Mouse (Mus musculus) natural killer cell, adult 2 months (primary cell): ENCODE results near the gene Arpp21.

Experiments used
- DNase-seq, 2 experiments: peaks; one replicate each; pipeline ENCODE4 v3.0.0; 2022; ENCODE audit warnings: low spot score in 2 of 2

Gene Arpp21

DNA sequence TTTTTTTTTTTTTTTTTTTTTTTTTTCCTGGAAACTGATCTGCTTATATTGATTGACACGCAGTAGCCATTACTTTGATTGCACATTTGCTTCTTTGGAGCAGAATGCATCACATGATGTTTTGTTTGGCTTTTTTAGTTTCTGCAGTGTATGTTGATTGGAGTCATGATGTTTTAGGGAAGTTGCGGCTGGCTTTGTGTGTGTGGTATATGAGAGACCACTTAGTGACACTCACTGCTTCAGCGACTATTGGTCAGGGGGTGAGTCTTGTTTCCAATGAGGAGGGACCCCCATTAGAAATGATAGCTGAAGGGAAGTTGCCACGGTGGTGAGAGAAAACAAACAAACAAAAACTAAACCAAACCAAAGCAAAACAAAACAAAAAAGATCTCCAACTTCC lies 55.7 kb downstream of the Arpp21 start:
- no peak for DNase-seq

DNA sequence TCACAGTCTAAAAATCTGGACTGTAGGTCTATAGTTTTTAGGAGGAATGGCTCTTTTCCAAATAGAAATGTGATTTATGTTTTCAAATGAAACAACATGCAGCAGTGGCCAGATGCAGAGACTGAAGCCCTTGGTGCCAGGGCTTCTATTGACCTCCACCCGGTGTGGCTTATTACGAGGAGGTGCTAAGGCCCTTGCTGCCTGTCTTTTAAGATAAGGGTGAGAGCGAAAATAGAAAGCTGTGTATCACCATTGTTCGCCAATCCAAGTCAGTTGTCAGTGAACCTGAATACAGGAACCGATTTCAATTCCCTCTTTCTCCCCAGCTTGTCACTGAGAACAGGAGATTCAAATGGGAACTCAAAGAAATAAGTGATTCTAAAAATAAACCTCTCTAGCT lies 57.3 kb downstream of the Arpp21 start:
- DNase-seq: no peak

DNA sequence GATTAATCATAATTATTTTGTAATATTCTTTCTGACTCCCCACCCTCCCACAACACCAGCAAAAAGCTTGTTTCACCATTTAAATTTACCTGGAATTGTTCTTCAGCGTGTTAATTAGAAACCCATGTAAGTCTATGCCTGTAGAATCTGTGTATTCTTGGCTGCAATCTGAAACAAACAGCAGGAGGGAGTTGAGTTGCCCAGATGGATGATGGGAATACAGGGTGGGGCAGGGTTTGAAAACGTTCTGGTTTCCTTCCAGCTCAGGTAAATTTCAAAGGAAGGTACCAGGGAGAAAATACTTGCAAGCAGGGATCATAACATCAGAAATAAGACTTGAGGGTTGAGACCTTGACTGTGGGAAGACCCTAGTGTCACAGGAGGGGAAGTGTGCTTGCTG lies 58.2 kb downstream of the Arpp21 start:
- DNase-seq: no peak

DNA sequence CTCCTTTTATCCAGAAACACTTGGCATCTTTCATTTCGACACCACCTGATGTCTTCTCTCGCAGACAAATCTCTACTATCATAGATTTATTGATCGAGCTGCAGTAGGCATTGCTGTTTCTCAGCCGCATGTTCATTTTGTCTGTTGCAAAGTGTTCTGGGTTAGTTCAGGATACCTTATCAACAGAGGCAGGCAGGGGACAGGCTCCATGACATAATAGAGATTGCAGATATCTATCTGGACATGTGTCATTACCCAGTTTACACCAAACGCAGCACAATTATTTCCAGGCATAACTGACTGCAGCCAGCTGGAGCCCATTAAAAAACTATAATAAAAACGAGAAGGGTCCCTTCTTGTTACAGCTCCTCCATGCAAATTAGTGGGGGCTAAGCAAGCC lies 59.4 kb downstream of the Arpp21 start:
- DNase-seq: no peak

DNA sequence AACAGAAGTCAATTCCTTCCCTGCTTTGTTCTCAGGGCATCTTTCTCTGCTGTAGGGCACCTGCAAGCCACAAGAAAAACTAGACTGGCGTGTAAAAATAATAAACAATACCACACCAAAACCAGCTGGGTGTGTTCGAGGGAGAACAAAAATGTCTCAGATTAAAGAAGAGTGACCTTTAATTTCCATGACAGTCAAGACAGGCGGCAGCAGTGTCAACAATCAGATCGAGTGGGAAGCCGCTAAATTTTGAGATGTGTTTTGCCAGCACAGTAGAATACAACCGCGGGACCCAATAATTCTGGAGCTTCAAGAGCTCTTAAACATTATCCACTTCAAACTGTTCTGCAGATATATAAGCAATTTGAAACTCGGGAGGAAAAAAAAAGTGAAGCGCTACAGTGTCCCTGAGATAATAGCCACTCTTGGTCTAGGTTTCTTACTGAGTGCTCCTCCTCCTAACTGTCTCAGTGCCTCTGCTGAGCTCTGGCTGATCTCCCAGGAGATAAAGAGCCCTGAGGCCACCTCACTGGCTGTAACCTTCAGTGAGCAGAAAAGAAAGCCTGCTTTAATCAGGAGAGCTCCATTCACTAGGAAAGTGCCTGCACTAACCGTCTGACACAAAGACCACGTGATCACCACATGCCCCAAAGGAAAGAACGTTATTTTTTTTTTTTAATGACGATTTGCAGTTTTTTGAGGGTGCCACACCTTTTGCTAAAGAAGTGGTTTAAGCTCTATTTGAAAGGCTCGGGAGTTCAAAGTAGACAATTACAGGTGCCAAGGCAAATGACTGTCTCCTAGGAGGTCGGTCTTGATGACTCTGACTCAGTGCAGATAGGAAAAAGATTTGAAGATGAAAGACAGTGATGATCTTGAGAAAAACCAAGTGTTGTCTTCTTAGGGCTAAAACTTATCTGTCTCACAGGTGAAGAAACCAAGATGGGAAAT lies 61.1 kb downstream of the Arpp21 start:
- no peak for DNase-seq

DNA sequence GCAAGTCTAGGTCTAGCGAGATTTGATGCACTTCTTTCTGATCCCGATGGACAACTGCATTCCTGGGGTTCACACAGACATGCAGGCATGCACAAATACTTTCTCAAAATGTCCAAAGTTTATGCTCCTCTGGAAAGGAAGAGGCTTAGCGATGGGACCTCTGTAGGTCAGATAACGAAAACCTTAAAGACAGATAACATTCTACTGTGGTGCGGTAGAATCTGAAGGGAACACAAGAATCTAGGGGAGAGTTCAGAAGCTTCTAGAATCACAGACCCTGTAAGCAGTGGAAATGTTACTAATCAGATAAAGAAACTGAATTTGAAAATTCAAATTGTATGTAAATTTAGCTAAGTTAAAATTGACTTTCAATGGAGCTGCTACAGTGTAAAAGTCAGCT lies 62.0 kb downstream of the Arpp21 start:
- no peak for DNase-seq

DNA sequence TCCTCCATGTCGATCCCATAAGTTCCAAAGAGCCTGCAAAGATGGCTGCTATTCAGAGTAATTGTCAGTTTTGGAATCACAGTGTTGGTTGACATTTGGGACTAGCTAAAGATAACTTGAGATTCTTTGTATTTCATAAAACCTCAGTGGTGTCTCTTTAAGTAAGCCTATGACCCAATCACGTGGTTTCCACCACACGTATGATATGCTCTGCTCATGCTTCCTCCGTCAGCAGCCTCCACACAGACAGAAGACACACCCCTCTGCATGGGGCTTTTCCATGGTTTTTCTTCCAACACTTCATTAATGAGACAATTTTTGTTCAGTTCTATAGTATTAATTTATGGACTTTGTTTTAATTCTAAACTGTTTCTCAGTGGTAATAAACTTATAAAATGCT lies 71.1 kb downstream of the Arpp21 start:
- no peak for DNase-seq

DNA sequence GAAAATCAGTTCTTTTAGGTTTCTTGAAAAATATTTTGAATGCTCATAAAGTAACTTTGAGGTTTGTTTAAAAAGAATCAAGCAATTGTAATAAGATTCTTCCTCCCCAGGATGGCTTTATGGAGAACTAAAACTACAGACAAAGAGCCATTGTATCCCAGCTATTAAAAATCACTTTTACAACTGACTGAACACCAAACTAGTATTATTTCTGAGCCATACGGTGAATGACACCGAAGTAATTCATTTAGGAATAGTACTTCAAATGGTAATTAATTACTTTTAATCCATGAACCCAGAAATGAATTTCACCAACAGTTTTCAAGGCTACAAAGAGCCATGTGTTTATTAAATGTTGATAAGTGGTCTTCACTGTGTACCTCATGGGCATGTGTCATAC lies 74.8 kb downstream of the Arpp21 start:
- no peak for DNase-seq

DNA sequence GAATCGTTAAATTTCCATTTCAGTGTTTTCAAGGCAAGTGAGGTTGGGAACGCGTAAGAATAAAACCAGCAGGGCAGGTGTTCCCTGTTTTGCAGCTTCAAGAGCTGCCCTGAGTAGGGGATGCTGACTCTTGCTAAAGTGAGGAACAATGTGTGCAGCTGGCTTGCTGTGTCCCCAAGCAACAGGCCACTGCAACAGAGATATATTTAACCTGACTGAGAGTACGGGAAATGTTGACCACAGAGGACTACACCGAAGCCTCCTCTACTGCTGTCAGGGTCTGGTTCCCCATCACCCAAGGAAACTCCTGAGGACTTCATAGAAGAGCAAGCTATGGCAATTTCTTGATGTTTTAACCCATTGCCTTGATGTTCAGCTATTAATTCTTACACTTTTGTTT lies 81.8 kb downstream of the Arpp21 start:
- no peak for DNase-seq

DNA sequence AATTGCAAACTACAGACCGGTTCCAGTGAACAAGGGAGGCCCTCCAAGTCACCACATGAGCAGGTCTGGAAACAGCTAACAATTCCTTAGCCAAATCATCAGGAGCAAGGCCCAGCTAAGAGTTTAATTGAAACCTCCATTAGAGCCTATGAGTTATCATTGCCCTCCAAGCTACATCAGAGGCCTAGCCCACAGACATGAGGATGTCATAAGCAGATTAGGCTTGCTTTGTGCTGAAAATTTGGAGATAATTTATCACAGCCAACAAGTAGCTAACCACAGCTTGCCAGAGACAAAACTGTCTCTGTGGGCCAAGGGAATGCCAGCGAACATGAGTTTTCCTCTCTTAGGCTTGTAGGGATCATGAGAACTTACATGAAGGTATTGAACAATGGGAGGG lies 83.0 kb downstream of the Arpp21 start:
- DNase-seq: no peak

DNA sequence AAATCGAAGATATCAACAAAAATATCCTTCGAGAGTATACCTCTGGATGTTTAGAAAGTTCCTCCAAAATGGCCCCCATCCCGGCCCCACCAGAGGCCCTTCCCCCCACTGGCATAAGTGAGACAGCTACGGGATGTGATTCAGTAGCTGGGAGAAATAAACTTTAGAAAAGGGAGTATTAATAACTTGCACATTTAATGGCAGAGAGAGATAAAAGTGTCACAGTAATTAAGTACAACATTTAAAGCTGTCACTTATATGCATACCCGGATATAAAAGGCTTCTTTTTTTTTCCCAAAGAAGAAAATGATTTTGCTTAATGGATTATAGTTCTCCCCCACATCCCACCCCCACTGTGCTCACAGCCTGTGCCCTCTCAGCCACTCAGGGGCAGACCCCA lies 84.6 kb downstream of the Arpp21 start:
- DNase-seq: no peak

DNA sequence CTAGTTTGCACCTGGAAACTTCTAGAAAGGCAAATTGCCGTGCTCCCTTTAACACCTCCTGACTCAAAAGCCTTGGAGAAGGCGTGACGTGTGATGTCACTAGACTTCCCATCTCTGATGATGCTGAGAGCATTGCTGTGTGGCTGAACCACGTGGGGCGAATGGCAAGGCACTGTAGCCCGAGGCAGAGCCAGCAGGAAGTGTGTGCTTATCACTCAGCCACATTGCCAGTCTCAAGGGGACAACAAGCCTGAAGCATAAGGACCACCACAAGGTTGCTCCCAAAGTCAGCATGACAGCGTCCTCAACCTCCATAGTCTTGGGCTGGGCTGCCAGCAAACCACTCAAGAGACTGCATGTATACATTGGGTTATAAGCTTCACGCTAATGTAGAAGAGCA lies 95.1 kb downstream of the Arpp21 start:
- DNase-seq: no peak

DNA sequence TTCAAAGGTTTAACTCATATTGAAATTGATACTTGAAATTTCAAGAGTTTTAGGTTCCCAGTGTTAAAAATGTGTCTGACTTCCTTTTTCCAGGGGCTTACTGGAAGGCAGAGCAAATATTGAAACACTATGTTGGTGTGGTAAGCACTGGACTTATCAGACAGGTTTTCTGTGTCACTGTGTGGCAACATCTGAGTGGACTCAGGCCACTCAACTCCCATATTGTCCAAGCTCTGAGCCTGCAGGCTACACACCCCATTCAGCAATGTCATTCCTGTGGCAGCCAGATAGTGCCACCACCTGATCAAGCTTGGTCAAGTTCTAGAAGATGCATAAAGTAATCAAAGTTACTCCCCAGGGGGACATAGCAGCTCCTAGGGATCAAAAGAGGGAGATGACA lies 97.9 kb downstream of the Arpp21 start:
- DNase-seq: no peak

DNA sequence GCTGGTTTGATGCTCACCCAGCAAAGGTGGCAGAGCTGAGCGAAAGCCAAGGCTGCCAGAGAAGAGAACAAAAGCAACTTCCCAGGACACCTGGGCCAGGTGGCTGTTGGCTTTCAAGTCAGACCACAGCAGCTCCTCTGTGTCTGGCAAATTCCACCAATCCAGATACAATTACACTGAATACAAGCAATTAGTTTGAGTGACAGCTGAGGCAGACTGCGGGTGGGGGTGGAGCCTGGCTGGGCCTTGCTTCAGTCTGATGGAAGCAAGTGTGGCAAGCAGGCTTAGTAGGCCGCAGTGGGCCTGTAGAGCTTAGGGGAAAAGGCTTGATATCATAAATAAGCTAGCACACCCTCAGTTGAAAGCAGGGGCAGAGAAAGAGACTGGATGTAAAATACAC lies 104.9 kb downstream of the Arpp21 start:
- DNase-seq: no peak

DNA sequence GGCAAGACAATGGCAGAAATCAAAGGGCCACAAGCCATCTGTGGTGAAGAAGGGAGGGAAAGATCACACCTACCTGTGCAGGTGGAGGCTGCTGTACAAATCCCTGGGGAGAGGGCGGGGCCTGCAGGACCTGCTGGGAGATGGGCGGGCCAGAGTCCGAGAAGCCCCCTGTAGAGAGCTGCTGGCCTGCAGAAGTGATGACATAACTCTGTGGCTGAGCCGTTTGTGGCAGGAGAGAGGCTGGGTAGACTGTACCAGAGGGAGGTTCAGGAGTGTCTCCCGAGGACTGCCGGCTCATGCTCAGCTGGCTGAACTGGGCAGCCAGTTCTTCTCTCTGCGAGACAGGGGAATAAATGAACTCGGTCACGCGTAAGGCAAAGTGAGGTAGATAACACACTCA lies 111.1 kb downstream of the Arpp21 start:
- DNase-seq: no peak

DNA sequence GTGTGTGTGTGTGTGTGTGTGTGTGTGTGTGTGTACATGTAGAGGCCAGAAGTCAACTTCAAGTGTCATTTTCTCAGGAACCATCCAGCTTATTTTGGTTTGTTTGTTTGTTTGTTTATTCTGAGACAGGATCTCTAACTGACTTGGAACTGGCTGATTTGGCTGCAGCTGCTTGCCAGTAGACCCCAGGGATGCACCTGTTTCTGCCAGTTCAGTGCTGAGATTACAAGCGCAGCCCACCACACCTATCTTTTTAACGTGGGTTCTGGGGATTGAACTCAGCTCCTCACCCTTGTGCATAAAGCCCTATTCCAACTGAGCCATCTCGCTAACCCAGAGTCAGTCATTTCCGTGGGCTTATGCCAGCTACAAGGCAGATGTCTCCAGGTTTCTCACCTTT lies 111.6 kb downstream of the Arpp21 start:
- no peak for DNase-seq

DNA sequence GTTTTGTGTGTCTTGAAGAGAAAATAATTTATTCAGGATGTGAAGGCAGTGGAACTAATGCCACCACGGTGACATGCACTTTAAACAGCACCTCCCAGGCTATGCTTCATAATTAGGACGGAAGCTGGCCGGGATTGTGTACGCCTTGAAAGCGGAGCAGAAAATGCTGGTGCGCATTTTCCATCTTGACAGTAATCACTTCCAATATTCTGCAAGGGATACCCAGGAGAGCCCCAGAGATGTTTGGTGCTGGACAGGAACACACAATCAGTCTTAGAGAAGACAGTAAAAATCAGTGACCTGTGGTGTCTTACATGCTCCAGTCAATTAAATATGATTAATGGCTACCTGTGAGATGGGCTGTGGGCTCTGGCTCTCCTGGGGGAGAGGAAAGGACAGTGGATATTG lies 112.3 kb downstream of the Arpp21 start:
- no peak for DNase-seq

DNA sequence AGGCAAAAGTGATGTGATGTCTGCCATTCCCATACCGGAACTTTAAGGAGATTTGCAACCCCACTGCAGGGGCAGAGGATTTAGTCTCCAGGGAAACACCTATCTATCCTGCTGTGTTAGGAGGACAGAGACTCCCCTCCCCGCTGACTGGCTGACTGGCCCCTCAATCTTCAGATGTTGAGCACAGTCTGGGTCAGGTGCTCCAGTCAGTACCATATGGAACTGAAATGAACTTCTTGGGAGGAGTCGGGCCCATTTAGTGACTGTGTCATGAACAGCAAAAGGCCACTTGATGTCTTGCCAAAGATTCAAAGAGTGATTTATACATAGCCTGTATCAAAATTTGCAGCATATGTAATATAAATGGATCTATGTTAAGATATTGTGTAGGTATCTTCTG lies 116.2 kb downstream of the Arpp21 start:
- DNase-seq: no peak

DNA sequence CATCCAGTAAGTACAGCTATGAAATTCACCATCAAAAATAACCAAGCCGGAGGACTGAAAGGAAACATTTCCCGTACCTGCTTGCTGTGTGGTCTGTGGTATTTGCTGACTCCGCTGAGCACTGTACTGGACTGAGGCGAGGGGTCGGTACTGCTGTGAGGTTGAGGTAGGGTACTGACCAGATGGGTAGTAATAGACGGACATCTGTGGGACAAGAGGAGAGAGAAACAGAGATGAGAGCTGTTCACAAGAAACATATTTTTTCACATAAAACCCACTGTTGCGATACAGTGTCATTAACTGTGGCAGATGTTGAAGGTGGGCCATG lies 116.7 kb downstream of the Arpp21 start:
- DNase-seq: no peak

DNA sequence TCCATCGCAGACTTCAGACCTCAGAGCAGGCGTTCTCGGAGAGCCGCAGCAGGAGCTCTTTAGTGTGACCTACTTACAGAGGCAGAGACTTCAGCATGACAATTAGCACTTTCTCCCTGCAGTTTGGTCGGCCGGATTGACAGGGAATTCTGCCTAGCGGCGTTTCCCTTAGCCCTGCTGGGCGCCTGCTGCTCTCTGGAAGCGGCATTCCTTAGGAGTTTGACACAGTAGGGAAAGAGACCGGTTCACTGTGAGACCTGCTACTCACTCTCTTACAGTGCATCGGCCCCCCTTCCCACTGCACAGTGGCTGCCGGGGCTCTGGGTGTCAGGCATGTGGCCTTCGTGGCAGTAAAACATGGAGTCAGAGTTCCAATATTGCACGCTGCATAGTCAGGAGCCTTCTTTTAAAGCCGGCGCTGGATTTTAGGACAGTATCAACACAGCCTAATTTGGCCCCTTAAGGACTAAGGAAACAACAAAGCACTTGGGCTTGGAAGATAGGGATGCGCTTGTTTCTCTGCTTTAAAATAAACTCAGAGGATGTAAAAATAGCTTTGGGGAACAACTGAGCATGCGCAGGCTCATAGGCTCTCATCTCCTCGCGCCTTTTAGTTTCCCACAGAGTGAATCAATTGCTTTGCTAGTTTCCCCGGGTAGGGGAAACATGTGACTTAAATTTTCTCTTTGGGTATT lies 117.2 kb downstream of the Arpp21 start:
- no peak for DNase-seq

DNA sequence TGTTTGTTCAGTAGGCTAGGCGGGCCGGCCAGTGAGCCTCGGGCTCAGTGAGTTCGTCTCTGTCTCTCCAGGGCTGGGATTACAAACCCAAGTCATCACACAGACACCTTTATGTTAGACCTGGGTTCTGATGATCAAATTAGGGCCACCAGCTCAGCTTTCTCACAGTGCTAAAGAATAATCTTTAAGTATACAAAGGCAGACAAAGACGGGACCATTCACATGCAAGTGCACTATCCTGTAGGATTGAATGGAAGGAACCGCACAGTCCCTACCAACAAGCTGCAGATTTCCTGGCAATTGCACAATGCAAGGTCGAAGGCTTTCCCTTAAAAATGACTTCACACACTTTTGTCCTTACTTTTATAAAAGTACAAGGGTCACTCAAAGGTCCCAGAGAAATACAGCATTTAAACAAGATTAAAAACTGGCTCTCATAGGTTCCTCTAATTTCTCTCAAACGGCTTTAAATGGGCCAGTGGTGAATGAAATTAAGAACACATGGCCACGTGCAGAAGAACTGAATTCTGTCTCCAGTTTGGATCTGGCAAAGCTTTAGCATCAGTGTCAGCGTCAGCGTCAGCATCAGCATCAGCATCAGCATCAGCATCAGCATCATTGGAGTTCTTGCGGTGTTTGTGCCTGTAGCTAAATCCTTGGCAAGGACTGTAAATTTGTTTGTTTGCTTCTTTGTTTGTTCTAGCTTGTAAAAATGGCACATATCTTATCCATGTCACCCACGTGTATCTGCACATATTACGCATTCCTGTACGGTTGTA lies 117.9 kb downstream of the Arpp21 start:
- DNase-seq: no peak

DNA sequence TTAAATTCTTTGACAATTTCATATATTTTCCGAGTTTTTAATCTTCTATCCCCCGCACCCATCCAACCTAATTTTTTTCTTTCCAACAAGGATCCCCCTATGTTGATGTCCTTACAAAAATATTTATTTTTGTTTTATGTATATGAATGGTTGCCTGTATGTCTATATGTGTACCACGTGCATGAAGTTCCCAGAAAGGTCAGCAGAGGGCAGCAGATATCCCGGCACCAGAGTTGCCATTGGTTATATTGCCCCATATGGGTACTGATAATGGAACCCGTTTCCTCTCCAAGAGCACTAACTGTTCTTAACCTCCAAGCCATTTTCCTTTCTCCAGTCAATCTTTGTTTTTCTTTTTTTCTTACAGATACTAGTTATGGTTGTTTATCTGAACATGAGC lies 124.1 kb downstream of the Arpp21 start:
- no peak for DNase-seq

DNA sequence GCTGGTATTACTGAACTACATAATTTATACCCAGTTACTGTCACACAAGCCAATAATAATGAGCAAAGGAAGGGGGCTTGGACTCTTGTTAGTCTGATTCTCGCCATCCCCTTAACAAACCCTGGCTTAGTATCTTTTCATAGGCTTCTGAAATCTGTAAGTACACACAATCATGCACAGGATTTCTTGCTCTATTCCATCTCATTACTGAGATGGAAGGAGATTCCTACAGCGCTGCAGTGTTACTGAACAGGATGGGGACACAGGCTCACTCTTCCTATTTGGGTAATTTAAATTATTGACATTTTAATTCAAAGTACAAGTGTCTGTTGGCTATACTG lies 132.9 kb downstream of the Arpp21 start:
- DNase-seq: no peak
